Mouse (Mus musculus) midbrain, postnatal 0 days (tissue): Measurements from ENCODE around the gene Vpreb3. TPM values are rescaled to one million over a fixed set of nuclear protein-coding genes. Genes with fewer than 3 reads are reported as not detected.

ENCODE experiments used
- ATAC-seq: fragments of 200-750 bp; cut with Nextera tagmentation; 2 replicates; pipeline ENCODE4 v1.8.0; 2017; ENCODE audit warnings: moderate number of reproducible peaks, mild to moderate bottlenecking, moderate TSS enrichment, moderate library complexity; ENCODE audit not compliant: low FRiP score
- DNase-seq: peaks from one replicate; pipeline ENCODE4 v3.0.0-alpha.2; 2015; ENCODE audit warnings: low spot score
- H3K27ac ChIP-seq: fragments of 300-500 bp; sonication (generic); 2 replicates; pipeline ENCODE4 v1.5.1; 2014; ENCODE audit warnings: low read depth, mild to moderate bottlenecking, low read length, mixed read lengths
- H3K27me3 ChIP-seq: fragments of 300-500 bp; sonication (generic); 2 replicates; pipeline ENCODE4 v1.6.1; 2014; ENCODE audit warnings: low read length, control low read depth, mixed read lengths; ENCODE audit not compliant: insufficient read depth
- H3K36me3 ChIP-seq: fragments of 300-500 bp; sonication (generic); 2 replicates; pipeline ENCODE4 v1.6.1; 2014; ENCODE audit warnings: low read length, control low read depth, mixed read lengths; ENCODE audit not compliant: insufficient read depth
- H3K4me1 ChIP-seq: fragments of 300-500 bp; sonication (generic); 2 replicates; pipeline ENCODE4 v1.6.1; 2014; ENCODE audit warnings: mild to moderate bottlenecking, control low read depth, antibody characterized with exemption, low read length, mixed read lengths; ENCODE audit not compliant: insufficient read depth
- H3K4me2 ChIP-seq: fragments of 300-500 bp; sonication (generic); 2 replicates; pipeline ENCODE4 v1.6.1; 2014; ENCODE audit warnings: low read depth, mild to moderate bottlenecking, low read length, mixed read lengths; ENCODE audit not compliant: poor library complexity, severe bottlenecking
- H3K4me3 ChIP-seq: fragments of 300-500 bp; sonication (generic); 2 replicates; pipeline ENCODE4 v1.5.1; 2014; ENCODE audit warnings: low read depth, mild to moderate bottlenecking, low read length, moderate library complexity
- H3K9ac ChIP-seq: fragments of 300-500 bp; sonication (generic); replicated peaks from 2 replicates; pipeline ENCODE4 v1.6.1; 2014; ENCODE audit warnings: mild to moderate bottlenecking, low read length, moderate library complexity, mixed read lengths; ENCODE audit not compliant: poor library complexity, severe bottlenecking
- H3K9me3 ChIP-seq: fragments of 300-500 bp; sonication (generic); 2 replicates; pipeline ENCODE4 v1.6.1; 2016; ENCODE audit warnings: low read length, control low read depth
- CTCF ChIP-seq: IDR thresholded peaks from 2 replicates; pipeline ENCODE4 v1.5.1; 2016; ENCODE audit warnings: antibody characterized with exemption, mild to moderate bottlenecking
- WGBS: fragments of 180-500 bp; shearing (Covaris S2); extraction: QIAGEN DNeasy Blood & Tissue Kit; methylation state at CpG from one replicate; pipeline ENCODE4 v1.1.7; 2014; 5-methylcytosine and 5-hydroxymethylcytosine counted together
- polyA plus RNA-seq: library from polyadenylated mRNA; unstranded; fragments of >200 nt; fragmentation: Nextera tagmentation; extraction: Ambion mirVana; gene quantifications from 2 replicates; pipeline ENCODE4 v1.2.1, GENCODE M21; 2015
- total RNA-seq: library from RNA; depleted of rRNA; stranded (reverse); fragments of >200 nt; gene quantifications from 2 replicates; pipeline ENCODE4 v1.2.3, GENCODE M21; 2014; rRNA removed

Gene Vpreb3
- total RNA-seq: not detected in 2 replicates
- 0.59 and 0.72 TPM in 2 replicates for polyA plus RNA-seq

DNA sequence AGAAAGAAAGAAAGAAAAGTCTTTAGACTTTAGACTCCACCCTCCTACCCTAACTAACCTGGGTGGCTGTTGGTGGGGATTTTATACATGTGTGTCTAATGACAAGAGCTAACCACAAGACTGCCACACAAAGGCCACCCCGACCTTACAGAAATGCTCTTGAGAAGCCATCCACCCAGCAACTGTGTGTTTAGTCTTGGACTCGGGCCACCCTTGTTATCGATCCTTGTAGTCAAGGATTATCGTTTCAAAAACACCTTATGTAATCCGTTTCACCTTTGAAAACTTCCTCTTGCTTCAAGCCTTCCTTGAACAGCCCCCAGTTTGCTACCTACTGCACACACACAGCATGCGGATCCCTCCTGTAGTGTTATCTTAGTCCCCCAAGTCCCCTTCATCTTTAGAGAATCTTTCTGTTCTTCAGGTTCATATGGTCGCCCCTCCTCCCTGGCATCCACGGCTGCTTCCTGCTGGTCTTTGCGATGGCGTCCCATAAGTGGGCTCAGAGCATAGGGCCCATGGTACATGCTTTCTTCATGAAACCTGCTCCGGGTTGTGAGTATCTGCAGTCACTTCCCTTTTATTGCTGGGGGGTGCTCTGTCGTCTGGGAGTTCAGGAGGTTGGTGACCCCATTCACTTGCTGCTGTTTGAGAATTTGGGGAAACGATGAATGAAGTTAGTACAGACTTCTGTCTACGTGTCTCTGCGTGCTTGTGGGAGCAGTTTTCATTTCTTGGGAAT lies at the start of gene Vpreb3:
Vpreb3 (plus strand) TSS at position 322 of the 742 bp plus-strand sequence.
- Histone ChIP-seq H3K4me3 (no peak within 1 kb of the TSS), H3K27me3 (no peaks in the 10 kb centered on the region), H3K36me3 (no peaks in the 10 kb centered on the region), H3K27ac (no peak within 1 kb of the TSS), H3K9me3 (no peaks in the 10 kb centered on the region), H3K4me1 (no peaks in the 10 kb centered on the region), H3K4me2 (no peak within 1 kb of the TSS), H3K9ac (no peak within 1 kb of the TSS)
- 82% methylated on average over 15 of the region's 15 CpGs for WGBS
- ATAC-seq (no peak), DNase-seq (no peak)
- no peak for TF ChIP-seq CTCF

DNA sequence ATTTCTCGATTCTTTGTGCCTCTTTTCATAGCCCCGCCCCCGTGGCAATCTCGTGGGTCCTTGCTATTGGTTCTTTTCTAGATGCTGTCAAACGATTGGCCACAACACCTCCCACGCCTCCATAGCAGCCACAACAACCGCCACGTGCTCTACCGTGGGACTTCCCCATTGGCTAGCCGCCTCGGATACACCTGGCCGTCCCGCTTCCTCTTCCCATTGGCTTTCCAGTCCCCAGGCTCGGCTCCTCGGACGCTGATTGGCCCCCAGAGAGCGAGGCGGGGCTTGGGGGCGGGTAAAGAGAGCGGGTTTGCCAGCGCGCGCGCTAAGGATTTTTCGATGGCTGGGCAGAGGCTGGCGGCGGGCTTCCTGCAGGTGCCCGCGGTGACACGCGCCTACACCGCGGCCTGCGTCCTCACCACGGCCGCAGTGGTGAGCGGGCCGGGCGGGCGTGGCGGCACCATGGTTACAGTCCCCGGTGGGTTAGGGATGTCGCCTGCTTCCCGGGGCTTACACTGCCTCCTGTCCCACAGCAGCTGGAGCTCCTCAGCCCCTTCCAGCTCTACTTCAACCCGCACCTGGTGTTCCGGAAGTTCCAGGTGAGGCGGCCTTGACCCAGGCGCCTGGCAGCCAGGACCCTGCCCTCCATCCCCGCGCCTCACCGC lies 49.6 kb upstream of the Vpreb3 start, which contains the start of gene Derl3:
Derl3 (plus strand) TSS at position 325 of the 662 bp plus-strand sequence.
- ATAC-seq: peak; percentile 99
- TF ChIP-seq CTCF: no peak
- peak within 1 kb of the TSS; percentile 90 for H3K4me2 ChIP-seq
- H3K27ac ChIP-seq: 0 out of 2 replicates have a peak within 1 kb of the TSS, but pooled peaks have one; percentile 32
- H3K36me3 ChIP-seq: peaks cover 34% of the 10 kb centered on the region
- DNase-seq: peak; percentile 99
- H3K4me3 ChIP-seq: peak within 1 kb of the TSS; percentile 33
- H3K4me1 ChIP-seq: peaks cover 4% of the 10 kb centered on the region; the same call in 1 of the 2 replicates
- H3K9ac ChIP-seq: peak within 1 kb of the TSS; percentile 44
- WGBS: 1% methylated on average over 48 of the region's 51 CpGs
- H3K27me3 ChIP-seq: no peaks in the 10 kb centered on the region
- no peaks in the 10 kb centered on the region for H3K9me3 ChIP-seq

DNA sequence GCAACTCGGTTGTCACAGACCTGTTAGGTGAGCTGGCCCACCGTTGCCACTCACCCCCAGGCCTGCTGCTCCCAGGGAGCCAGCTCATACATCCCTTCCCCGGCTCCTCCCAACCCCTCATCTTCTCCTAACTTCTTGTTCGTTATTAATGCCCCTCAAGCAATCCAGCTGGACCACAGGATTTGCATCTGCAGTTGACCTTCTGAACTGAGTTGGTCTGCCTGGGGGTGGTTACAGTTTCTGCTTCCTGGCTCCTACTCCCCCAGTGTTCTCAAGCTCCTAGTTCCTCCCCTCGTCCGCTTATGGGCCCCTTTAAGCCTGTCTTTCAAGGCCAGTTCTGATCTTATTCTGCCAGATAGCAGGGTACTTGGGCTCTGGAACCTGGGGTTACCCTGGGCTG lies 48.3 kb upstream of the Vpreb3 start:
- no peak overlapping the region for H3K4me3 ChIP-seq
- H3K27ac ChIP-seq: no peak overlapping the region
- peaks cover 44% of the 10 kb centered on the region for H3K36me3 ChIP-seq
- 78% methylated on average over 6 of the region's 6 CpGs for WGBS
- DNase-seq (no peak), ATAC-seq (no peak)
- no peak overlapping the region for H3K9ac ChIP-seq
- TF ChIP-seq CTCF: no peak
- no peaks in the 10 kb centered on the region for H3K9me3 ChIP-seq
- H3K4me2 ChIP-seq: no peak overlapping the region
- peaks cover 4% of the 10 kb centered on the region; the same call in 1 of the 2 replicates for H3K4me1 ChIP-seq
- H3K27me3 ChIP-seq: no peaks in the 10 kb centered on the region

DNA sequence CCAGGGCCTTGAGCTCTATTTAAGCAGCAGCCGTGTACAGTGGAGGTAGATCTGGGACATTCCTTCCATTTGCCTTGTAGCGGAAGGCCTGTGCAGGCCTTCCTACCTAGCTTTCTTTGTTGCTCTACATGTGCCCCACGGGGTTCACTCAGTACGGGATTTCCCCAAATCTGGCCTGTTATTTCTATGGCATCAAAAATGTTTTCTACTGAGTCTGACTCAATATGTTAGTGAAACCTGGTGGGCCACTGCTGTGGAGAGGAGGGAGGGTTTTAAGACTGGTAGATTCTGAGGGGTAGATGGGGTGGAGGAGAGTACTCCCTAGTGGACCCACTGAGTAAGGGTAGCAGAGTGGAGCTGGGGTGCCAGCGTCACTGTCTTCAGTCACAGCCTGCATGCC lies 47.1 kb upstream of the Vpreb3 start:
- no peak for DNase-seq
- Histone ChIP-seq H3K9me3 (no peaks in the 10 kb centered on the region), H3K36me3 (peaks cover 50% of the 10 kb centered on the region), H3K27ac (no peak overlapping the region), H3K4me3 (no peak overlapping the region), H3K9ac (no peak overlapping the region), H3K4me2 (no peak overlapping the region), H3K4me1 (peaks cover 4% of the 10 kb centered on the region; the same call in 1 of the 2 replicates), H3K27me3 (no peaks in the 10 kb centered on the region)
- 95% methylated on average over 5 of the region's 5 CpGs for WGBS
- TF ChIP-seq CTCF: no peak
- ATAC-seq: no peak

DNA sequence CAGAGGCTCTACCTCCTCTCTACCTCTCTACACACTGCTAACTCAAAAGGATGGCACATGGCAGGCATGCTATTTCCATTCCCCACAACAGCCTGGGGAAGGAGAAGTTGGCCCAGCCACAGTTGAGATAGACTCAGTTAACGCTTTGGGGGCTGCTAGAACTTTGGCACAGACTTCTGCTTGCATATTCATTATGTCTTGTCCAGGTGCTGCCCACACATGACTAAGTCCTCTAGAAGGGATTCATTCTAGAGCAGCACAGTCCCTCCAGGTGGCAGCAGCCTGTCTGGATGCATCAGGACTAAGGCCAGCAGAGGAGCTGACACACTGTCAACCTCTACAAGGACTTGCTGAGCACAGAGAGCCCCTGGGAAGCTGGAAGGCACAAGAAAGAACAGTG lies 46.6 kb upstream of the Vpreb3 start:
- no peaks in the 10 kb centered on the region for H3K27me3 ChIP-seq
- peaks cover 53% of the 10 kb centered on the region for H3K36me3 ChIP-seq
- no peak overlapping the region for H3K4me3 ChIP-seq
- no peaks in the 10 kb centered on the region for H3K9me3 ChIP-seq
- peaks cover 4% of the 10 kb centered on the region; the same call in 1 of the 2 replicates for H3K4me1 ChIP-seq
- ATAC-seq (no peak), DNase-seq (no peak)
- WGBS: 72% methylated on average over 1 of the region's 1 CpGs
- H3K27ac ChIP-seq: no peak overlapping the region
- TF ChIP-seq CTCF: no peak
- no peak overlapping the region for H3K9ac ChIP-seq
- H3K4me2 ChIP-seq: no peak overlapping the region

DNA sequence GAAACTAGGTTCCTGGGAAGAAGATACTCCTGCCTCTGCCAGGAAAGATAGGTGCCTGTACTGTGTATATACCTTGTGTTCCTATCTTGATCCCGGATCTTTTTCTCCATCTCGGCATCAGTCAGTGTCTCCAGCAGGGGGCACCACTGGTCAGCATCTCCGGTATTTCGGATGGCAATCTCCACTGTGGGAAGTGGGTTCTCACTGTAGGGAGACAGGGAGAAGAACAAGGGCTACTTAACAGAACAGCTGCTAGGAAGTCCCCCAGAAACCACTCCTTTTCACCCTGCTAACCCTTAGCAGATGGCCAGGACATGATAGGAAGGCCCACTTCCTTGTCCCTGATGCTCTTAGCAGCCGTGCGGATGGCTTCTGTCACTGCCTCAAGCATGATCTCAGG lies 45.5 kb upstream of the Vpreb3 start:
- Histone ChIP-seq H3K27ac (no peak overlapping the region), H3K36me3 (peaks cover 63% of the 10 kb centered on the region), H3K4me1 (peaks cover 4% of the 10 kb centered on the region; the same call in 1 of the 2 replicates), H3K27me3 (no peaks in the 10 kb centered on the region), H3K4me2 (no peak overlapping the region), H3K4me3 (no peak overlapping the region), H3K9me3 (no peaks in the 10 kb centered on the region), H3K9ac (no peak overlapping the region)
- ATAC-seq: no peak
- WGBS: 31% methylated on average over 6 of the region's 6 CpGs
- peak; percentile 84 for TF ChIP-seq CTCF
- peak; percentile 66 for DNase-seq
